Mouse (Mus musculus) ES-E14 (cell line): Measurements from ENCODE around the gene Pnkd. TPM values are rescaled to one million over a fixed set of nuclear protein-coding genes. Genes with fewer than 3 reads are reported as not detected.

Source experiments
- DNase-seq: peaks from one replicate; pipeline ENCODE4 v3.0.0-alpha.2; 2013; ENCODE audit warnings: low read depth, low spot score
- H3K27ac ChIP-seq: 2 replicates; pipeline ENCODE4 v1.5.1; 2012; ENCODE audit warnings: low read depth, mild to moderate bottlenecking, low read length, moderate library complexity, mixed read lengths; ENCODE audit not compliant: poor library complexity, insufficient read depth, severe bottlenecking
- H3K36me3 ChIP-seq: 2 replicates; pipeline ENCODE4 v1.6.1; 2012; ENCODE audit warnings: mild to moderate bottlenecking, low read length, moderate library complexity, mixed read lengths; ENCODE audit not compliant: control insufficient read depth, poor library complexity, insufficient read depth, severe bottlenecking
- H3K4me1 ChIP-seq, 2 experiments: fragments of 150-350 bp in 1 of 2; sonication (generic) in 1 of 2; 2 replicates each; pipeline ENCODE4 v1.6.1; 2012; ENCODE audit warnings: low read length in 2 of 2, mild to moderate bottlenecking in 1 of 2, mixed read lengths in 1 of 2; ENCODE audit not compliant: control insufficient read depth in 2 of 2, insufficient read depth in 2 of 2, poor library complexity in 1 of 2
- H3K4me3 ChIP-seq, 2 experiments: fragments of 150-350 bp in 1 of 2; sonication (generic) in 1 of 2; 2 replicates each; pipeline ENCODE4 v1.5.1; 2012; ENCODE audit warnings: low read length in 2 of 2, low read depth in 1 of 2, mild to moderate bottlenecking in 1 of 2, mixed read lengths in 1 of 2; ENCODE audit not compliant: insufficient read depth in 1 of 2, poor library complexity in 1 of 2, severe bottlenecking in 1 of 2
- H3K9ac ChIP-seq: 2 replicates; pipeline ENCODE4 v1.6.1; 2012; ENCODE audit warnings: low read depth, mild to moderate bottlenecking, low read length, mixed read lengths; ENCODE audit not compliant: poor library complexity, insufficient read depth, severe bottlenecking
- H3K9me3 ChIP-seq: fragments of 150-350 bp; sonication (generic); 2 replicates; pipeline ENCODE4 v1.6.1; 2012; ENCODE audit warnings: low read depth, mild to moderate bottlenecking, low read length; ENCODE audit not compliant: control insufficient read depth, insufficient read depth
- CHD2 ChIP-seq: IDR thresholded peaks from 2 replicates; pipeline ENCODE4 v1.6.1; 2014; ENCODE audit warnings: mild to moderate bottlenecking, low read depth, low read length, inconsistent platforms
- HCFC1 ChIP-seq: IDR thresholded peaks from 2 replicates; pipeline ENCODE4 v1.6.1; 2012; ENCODE audit warnings: low read length, inconsistent platforms, borderline replicate concordance; ENCODE audit not compliant: insufficient read depth
- MAFK ChIP-seq: IDR thresholded peaks from 2 replicates; pipeline ENCODE4 v1.6.1; 2014; ENCODE audit warnings: mild to moderate bottlenecking, low read depth, low read length, inconsistent platforms; ENCODE audit not compliant: insufficient read depth
- ZC3H11A ChIP-seq: IDR thresholded peaks from 2 replicates; pipeline ENCODE4 v1.6.1; 2012; ENCODE audit warnings: low read depth, mild to moderate bottlenecking, inconsistent platforms, low read length, borderline replicate concordance
- ZNF384 ChIP-seq: IDR thresholded peaks from 2 replicates; pipeline ENCODE4 v1.6.1; 2012; ENCODE audit warnings: low read depth, low read length, inconsistent platforms
- in situ Hi-C, 2 experiments: fragments of 600-800 bp; cut with MboI; formaldehyde crosslinking; loops; one replicate each; pipeline ENCODE4 v1.15.1; 2025; ENCODE audit warnings: low sequenced_read_pairs in 2 of 2, inconsistent platforms in 1 of 2; ENCODE audit not compliant: unreplicated experiment in 2 of 2
- total RNA-seq: library from RNA; depleted of rRNA; stranded (reverse); fragments of 300-350 nt; gene quantifications from 2 replicates; pipeline ENCODE4 v1.2.3, GENCODE M21; 2012

The Pnkd gene
- total RNA-seq, 1 experiment: 63.9 TPM

DNA sequence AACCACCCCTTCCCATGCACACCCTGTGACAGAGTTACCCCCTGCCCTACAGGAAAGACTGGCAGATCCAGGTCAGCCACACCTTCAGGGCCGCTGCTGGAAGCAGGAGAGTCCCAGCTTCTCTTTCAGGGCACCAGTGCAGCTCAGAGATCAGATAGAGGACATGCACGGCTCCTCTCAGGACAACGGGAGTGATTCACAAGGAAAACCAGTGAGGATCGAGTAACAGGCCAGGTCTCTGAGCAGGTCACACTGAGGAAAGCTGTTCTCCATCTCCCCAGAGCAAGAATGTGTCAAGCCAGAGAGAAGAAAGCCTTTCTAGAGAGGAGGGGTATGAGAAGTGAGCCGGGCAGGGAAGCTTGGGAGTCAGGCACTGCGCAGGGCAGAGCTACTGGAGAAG is 11.7 kb downstream of the Pnkd start:
- Histone ChIP-seq H3K9ac (no peak overlapping the region), H3K4me1 (peaks cover 5 to 10% of the 10 kb centered on the region in 2 experiments; a peak in 3 of 4 replicates), H3K27ac (no peak overlapping the region), H3K36me3 (peaks cover 16% of the 10 kb centered on the region), H3K9me3 (no peaks in the 10 kb centered on the region), H3K4me3 (no peak overlapping the region)
- in situ Hi-C loops: no loop called here
- TF ChIP-seq ZC3H11A: no peak
- TF ChIP-seq MAFK: no peak
- TF ChIP-seq CHD2: no peak
- no peak for TF ChIP-seq HCFC1
- TF ChIP-seq ZNF384: no peak
- DNase-seq: no peak

- H3K36me3 ChIP-seq: peaks cover 15% of the 10 kb centered on the region
- H3K9me3 ChIP-seq: no peaks in the 10 kb centered on the region
- H3K27ac ChIP-seq: no peak overlapping the region
- H3K9ac ChIP-seq: no peak overlapping the region
- no peak for TF ChIP-seq MAFK
- TF ChIP-seq HCFC1: no peak
- TF ChIP-seq CHD2: no peak
- no peak for TF ChIP-seq ZC3H11A
- TF ChIP-seq ZNF384: no peak
- in situ Hi-C loops: no loop called here
- no peak for DNase-seq
- peaks cover 5 to 10% of the 10 kb centered on the region in 2 experiments; a peak in 3 of 4 replicates for H3K4me1 ChIP-seq
- H3K4me3 ChIP-seq: no peak overlapping the region
Measured at GRCm38 (mm10) chr1:74297269-74297668, 12.5 kb downstream of the Pnkd start.

DNA sequence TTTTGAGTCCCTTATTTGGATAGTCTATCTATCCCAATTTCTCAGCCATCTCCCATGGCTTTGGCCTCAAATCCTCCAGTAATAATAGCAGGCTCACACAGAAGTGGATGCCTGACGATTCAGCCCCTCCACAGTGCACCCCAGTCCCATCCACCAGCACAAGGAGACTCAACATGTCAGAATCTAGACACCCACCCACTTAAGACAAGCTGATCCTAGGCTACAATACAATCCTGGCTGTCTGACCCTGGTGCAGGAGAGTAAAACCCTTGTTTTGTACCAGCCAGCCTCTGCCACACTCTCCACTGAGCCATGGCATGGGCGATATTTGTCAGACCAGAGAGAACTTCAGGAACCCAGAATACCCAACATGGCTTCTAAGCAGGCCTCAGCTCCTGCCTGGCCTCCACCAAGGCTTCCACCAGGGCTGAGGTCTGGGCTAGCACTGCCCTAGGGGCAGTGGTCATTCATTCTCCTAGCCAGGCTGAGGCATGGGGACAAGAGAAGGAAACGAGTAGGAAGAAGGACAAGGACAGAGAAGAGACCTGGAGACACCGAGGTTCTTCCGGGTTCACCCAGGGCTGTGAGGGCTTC is 13.5 kb downstream of the Pnkd start:
- no peak for DNase-seq
- Histone ChIP-seq H3K4me3 (no peak overlapping the region), H3K9ac (no peak overlapping the region), H3K9me3 (no peaks in the 10 kb centered on the region), H3K4me1 (peaks cover 5 to 14% of the 10 kb centered on the region in 2 experiments; a peak in 3 of 4 replicates), H3K27ac (no peak overlapping the region), H3K36me3 (peaks cover 7% of the 10 kb centered on the region; the same call in 1 of the 2 replicates)
- in situ Hi-C loops: no loop called here
- no peak for TF ChIP-seq ZNF384
- TF ChIP-seq HCFC1: no peak
- TF ChIP-seq ZC3H11A: no peak
- TF ChIP-seq CHD2: no peak
- no peak for TF ChIP-seq MAFK

- no peak overlapping the region for H3K9ac ChIP-seq
- in situ Hi-C loops: no loop called here
- TF ChIP-seq ZNF384 (no peak), CHD2 (no peak), HCFC1 (no peak), MAFK (no peak), ZC3H11A (no peak)
- no peak overlapping the region for H3K27ac ChIP-seq
- DNase-seq: no peak
- no peak overlapping the region for H3K4me3 ChIP-seq
- H3K36me3 ChIP-seq: peaks cover 6% of the 10 kb centered on the region; the same call in 1 of the 2 replicates
- no peaks in the 10 kb centered on the region for H3K9me3 ChIP-seq
- H3K4me1 ChIP-seq: peaks cover 5 to 14% of the 10 kb centered on the region in 2 experiments; a peak in 3 of 4 replicates
Measured at GRCm38 (mm10) chr1:74298996-74299395, 14.3 kb downstream of the Pnkd start.
